Comparison of ENCODE assay signal across 8 mouse cellular contexts in the genomic region with DNA sequence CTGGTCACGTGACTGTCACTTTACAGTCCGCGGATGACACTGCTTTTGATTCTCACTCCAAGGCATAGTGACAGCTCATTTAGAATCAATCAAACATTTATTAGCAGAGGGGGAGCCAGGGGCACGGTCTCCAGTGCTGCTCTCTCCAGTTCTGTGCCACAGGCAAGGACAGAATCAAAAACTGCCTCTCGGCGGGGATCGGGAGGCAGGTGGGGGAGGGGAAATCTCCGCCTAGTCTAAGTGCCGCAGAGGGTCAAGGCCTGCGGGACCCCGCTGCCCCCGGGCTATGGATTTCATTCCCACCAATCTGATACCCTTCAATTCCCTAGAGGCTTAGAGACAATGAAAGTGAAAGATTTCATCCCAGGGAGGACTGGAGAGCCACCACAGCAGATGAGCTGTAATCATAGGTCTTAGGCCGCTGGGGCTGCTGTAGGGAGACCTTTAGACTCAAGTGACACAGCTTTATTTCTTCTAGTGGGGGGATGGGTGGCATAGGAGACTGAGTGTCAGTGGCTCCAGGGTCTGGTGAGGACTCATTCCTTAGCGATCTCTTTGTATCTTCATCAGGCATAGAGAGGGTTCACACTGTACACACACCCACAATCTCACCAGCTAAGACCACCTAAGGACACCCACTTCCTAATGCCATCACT. TPM values are rescaled to one million over a fixed set of nuclear protein-coding genes. Genes with fewer than 3 reads are reported as not detected.
DNase-seq lines count a peak whose midpoint lies in the region; ATAC-seq and TF ChIP-seq lines count a peak whose summit lies in the region.

No protein-coding gene starts in this region.

- DNase-seq in thymus, adult 2 months, result peak; percentile 30
- no peak for DNase-seq in thymus, adult 18-20 months
- DNase-seq in cerebellum, adult 9-11 months, result peak; percentile 70
- DNase-seq in gastrocnemius, postnatal 14 days, result peak; percentile 10
- DNase-seq in kidney, adult 2 months, result peak; percentile 55

- intact Hi-C loops in gastrocnemius, postnatal 14 days (cut with DNase I; ENCODE audit: low total_unique reads), result no loop called here

- no peak overlapping the region for H3K27ac ChIP-seq in thymus, adult 2 months (ENCODE audit: control insufficient read depth, insufficient read depth, low read length)
- no peak overlapping the region for H3K27ac ChIP-seq in kidney, adult 2 months (ENCODE audit: insufficient read depth, low read depth, low read length)
- no peak overlapping the region for H3K27ac ChIP-seq in lung, embryonic 16.5 days (ENCODE audit: low read length)
- no peak overlapping the region for H3K27ac ChIP-seq in small intestine, adult 2 months (ENCODE audit: insufficient read depth, low read depth, low read length)

- no peaks in the 10 kb centered on the region for H3K27me3 ChIP-seq in thymus, adult 2 months (ENCODE audit: control insufficient read depth, insufficient read depth, low read length)
- H3K27me3 ChIP-seq in kidney, adult 2 months (replicated peaks; ENCODE audit: control insufficient read depth, insufficient read depth, low read length), result no peaks in the 10 kb centered on the region
- no peaks in the 10 kb centered on the region for H3K27me3 ChIP-seq in lung, embryonic 16.5 days (ENCODE audit: control insufficient read depth, insufficient read depth, low read depth, low read length)
- no peaks in the 10 kb centered on the region for H3K27me3 ChIP-seq in small intestine, adult 2 months (ENCODE audit: control insufficient read depth, insufficient read depth, low read length)

- H3K4me2 ChIP-seq in lung, embryonic 16.5 days (ENCODE audit: low read depth, low read length), result peak overlapping the region; percentile 66

- peak; percentile 44 for ATAC-seq in lung, embryonic 16.5 days (ENCODE audit: low read depth)
- no peak; the same call in 1 of the 2 replicates for ATAC-seq in monocyte, adult 5-6 weeks (replicated peaks; ENCODE audit: insufficient number of reproducible peaks, low FRiP score, low TSS enrichment, poor library complexity, severe bottlenecking)

- 26% methylated on average over 14 of the region's 14 CpGs for WGBS in thymus, adult 2 months
- WGBS in kidney, adult 2 months, result 9% methylated on average over 14 of the region's 14 CpGs
- WGBS in lung, embryonic 16.5 days, result 5% methylated on average over 14 of the region's 14 CpGs
- WGBS in small intestine, adult 2 months, result 5% methylated on average over 14 of the region's 14 CpGs

- no peak for TF ChIP-seq CTCF in thymus, adult 2 months (IDR thresholded peaks at IDR 0.05; ENCODE audit: borderline replicate concordance, control insufficient read depth, extremely low read depth, insufficient read depth, low read length, poor library complexity)
- TF ChIP-seq CTCF in kidney, adult 2 months (conservative IDR thresholded peaks at IDR 0.05; ENCODE audit: insufficient read depth, insufficient read length, low read depth, low read length), result no peak
- TF ChIP-seq CTCF in small intestine, adult 2 months (IDR thresholded peaks at IDR 0.05; ENCODE audit: extremely low read depth, insufficient read length, insufficient replicate concordance, low read depth, low read length), result no peak

- TF ChIP-seq POLR2A in thymus, adult 2 months (IDR thresholded peaks at IDR 0.05; ENCODE audit: control insufficient read depth, extremely low read depth, insufficient read depth, low read length, poor library complexity), result no peak
- TF ChIP-seq POLR2A in kidney, adult 2 months (IDR thresholded peaks at IDR 0.05; ENCODE audit: low read depth, low read length), result no peak
- no peak for TF ChIP-seq POLR2A in small intestine, adult 2 months (IDR thresholded peaks at IDR 0.05; ENCODE audit: low read depth, low read length)

- H3K36me3 ChIP-seq in thymus, adult 2 months (ENCODE audit: control insufficient read depth, insufficient read depth, low read length), result no peaks in the 10 kb centered on the region
- H3K36me3 ChIP-seq in kidney, adult 2 months (ENCODE audit: control insufficient read depth, insufficient read depth, low read length), result no peaks in the 10 kb centered on the region
- H3K36me3 ChIP-seq in lung, embryonic 16.5 days (ENCODE audit: control insufficient read depth, insufficient read depth, low read length), result no peaks in the 10 kb centered on the region
- no peaks in the 10 kb centered on the region for H3K36me3 ChIP-seq in small intestine, adult 2 months (ENCODE audit: control insufficient read depth, insufficient read depth, low read length)

- H3K4me3 ChIP-seq in thymus, adult 2 months (ENCODE audit: control insufficient read depth, insufficient read depth, low read length), result peak overlapping the region; percentile 43
- H3K4me3 ChIP-seq in kidney, adult 2 months (ENCODE audit: insufficient read depth, low read depth, low read length), result peak overlapping the region; percentile 54
- H3K4me3 ChIP-seq in lung, embryonic 16.5 days (ENCODE audit: low read length), result peak overlapping the region; percentile 50
- H3K4me3 ChIP-seq in small intestine, adult 2 months (ENCODE audit: low read depth, low read length), result peak overlapping the region; percentile 80

- peaks cover 5% of the 10 kb centered on the region; the same call in 1 of the 2 replicates for H3K4me1 ChIP-seq in thymus, adult 2 months (replicated peaks; ENCODE audit: control insufficient read depth, insufficient read depth, low read length)
- no peaks in the 10 kb centered on the region; the same call in 1 of the 2 replicates for H3K4me1 ChIP-seq in kidney, adult 2 months (ENCODE audit: control insufficient read depth, insufficient read depth, low read length)
- no peaks in the 10 kb centered on the region for H3K4me1 ChIP-seq in lung, embryonic 16.5 days (replicated peaks; ENCODE audit: control insufficient read depth, insufficient read depth, low read length)
- H3K4me1 ChIP-seq in small intestine, adult 2 months (ENCODE audit: control insufficient read depth, insufficient read depth, insufficient read length, low read length), result peaks cover 5% of the 10 kb centered on the region

- no peaks in the 10 kb centered on the region for H3K9me3 ChIP-seq in lung, embryonic 16.5 days (ENCODE audit: control insufficient read depth, low read length)

- H3K9ac ChIP-seq in lung, embryonic 16.5 days (ENCODE audit: low read length), result peak overlapping the region; percentile 53

RNA-seq across cellular contexts. Expression of a gene that starts 31.9 kb away (rescaled TPM):
- not detected in 2 replicates for polyA plus RNA-seq in thymus, adult 2 months (2012; rRNA removed)
- total RNA-seq in gastrocnemius, postnatal 14 days (2021), result not detected
- polyA plus RNA-seq in kidney, adult 2 months (2012; rRNA removed), result not detected in 2 replicates
- polyA plus RNA-seq in lung, embryonic 16.5 days (2015; fragmentation: Nextera tagmentation; extraction: Ambion mirVana), result not detected in 2 replicates
- polyA plus RNA-seq in small intestine, adult 2 months (2012; rRNA removed), result not detected in 2 replicates
- not detected in 3 replicates for total RNA-seq in monocyte, adult 5-6 weeks (2017)

RNA-seq across cellular contexts. Expression of a gene that starts 47.2 kb away (rescaled TPM):
- 1.1 and 2.3 TPM in 2 replicates for polyA plus RNA-seq in thymus, adult 2 months (2012; rRNA removed)
- 1 to 10 TPM; 7.5 to 8.2 TPM for total RNA-seq in gastrocnemius, postnatal 14 days (2021)
- polyA plus RNA-seq in kidney, adult 2 months (2012; rRNA removed), result 4.5 and 5.1 TPM in 2 replicates
- polyA plus RNA-seq in lung, embryonic 16.5 days (2015; fragmentation: Nextera tagmentation; extraction: Ambion mirVana), result 9.8 and 10.8 TPM in 2 replicates
- polyA plus RNA-seq in small intestine, adult 2 months (2012; rRNA removed), result 34.0 and 37.6 TPM in 2 replicates
- 0.10 to 0.29 TPM in 2 of 3 replicates, not detected in the other for total RNA-seq in monocyte, adult 5-6 weeks (2017)

Comparison
In these comparisons a context has a peak if more than half of its experiments do, and no peak if none do; other contexts are left out.
1. DNase-seq: peak in thymus, adult 2 months (single experiment), cerebellum, adult 9-11 months (single experiment), gastrocnemius, postnatal 14 days (single experiment) and kidney, adult 2 months (single experiment); none in thymus, adult 18-20 months (0 of 2).
2. Peak in every context shown above with its lines, with median percentiles within 50 percentile points of each other: H3K4me3 ChIP-seq.